Mouse (Mus musculus) adrenal gland, adult 8-10 months (tissue): ENCODE data around the gene Gm10283. TPM values are rescaled to one million over a fixed set of nuclear protein-coding genes. Genes with fewer than 3 reads are reported as not detected.

Experiments used
- total RNA-seq, 4 experiments: library from RNA; stranded (reverse); gene quantifications; 2 replicates each; pipeline ENCODE4 v1.2.4; 2022

Gm10283 gene
- total RNA-seq, 4 experiments from 2014 or later, result not detected

Other genes with a start within 250 kb of the Gm10283 start
- gene Aadat, start 2.7 kb upstream of the Gm10283 start, total RNA-seq, result not detected
- 1 to 10 TPM; 2.7 to 4.5 (median 3.6) TPM for gene Mfap3l, start 129.6 kb upstream of the Gm10283 start, total RNA-seq